Mouse (Mus musculus) stomach, adult 2 months (tissue): ENCODE results near the gene Ndufc1. TPM values are rescaled to one million over a fixed set of nuclear protein-coding genes. Genes with fewer than 3 reads are reported as not detected.

ENCODE experiments used
- polyA plus RNA-seq: library from polyadenylated mRNA; depleted of rRNA; stranded (reverse); fragments of >200 nt; gene quantifications from 2 replicates; pipeline ENCODE4 v1.2.3, GENCODE M21; 2012; rRNA removed

Gene Ndufc1
- 107 and 126 TPM in 2 replicates for polyA plus RNA-seq

GRCm38 (mm10) chr3:51408561-51409183 is at the start of gene Ndufc1:
Ndufc1 (minus strand) TSS chr3:51408988.

GRCm38 (mm10) chr3:51415098-51416072 is 6.6 kb upstream of the Ndufc1 start, which contains the start of gene Naa15:
Naa15 (plus strand) TSS chr3:51415148.

GRCm38 (mm10) chr3:51396219-51397068 is 12.3 kb downstream of the Ndufc1 start, which contains the start of gene Mgarp:
Mgarp (minus strand) TSS chr3:51396738.

Other genes with a start within 250 kb of the Ndufc1 start
- gene Noct, start 184.5 kb downstream of the Ndufc1 start, polyA plus RNA-seq, result 12.9 and 16.2 TPM in 2 replicates
- 13.3 and 15.0 TPM in 2 replicates for gene Elf2, start 68.3 kb downstream of the Ndufc1 start, polyA plus RNA-seq
- gene Mgarp, start 12.2 kb downstream of the Ndufc1 start, polyA plus RNA-seq, result 0.23 and 0.53 TPM in 2 replicates
- 0.23 and 0.43 TPM in 2 replicates for gene Naa15, start 6.2 kb upstream of the Ndufc1 start, polyA plus RNA-seq
- 2.1 and 2.2 TPM in 2 replicates for gene Rab33b, start 74.9 kb upstream of the Ndufc1 start, polyA plus RNA-seq
- gene Setd7, start 151.9 kb upstream of the Ndufc1 start, polyA plus RNA-seq, result 2.8 and 4.4 TPM in 2 replicates